Mouse (Mus musculus) kidney, embryonic 15.5 days (tissue): Measurements from ENCODE around the gene Eef1akmt2. TPM values are rescaled to one million over a fixed set of nuclear protein-coding genes. Genes with fewer than 3 reads are reported as not detected.
A peak's percentile ranks its signal among the peaks of the same experiment; 100 is the strongest.

Source experiments
- ATAC-seq: fragments of 200-750 bp; cut with Nextera tagmentation; replicated peaks from 2 replicates; pipeline ENCODE4 v1.8.0; 2017; ENCODE audit warnings: moderate TSS enrichment; ENCODE audit not compliant: low FRiP score
- H3K27ac ChIP-seq: fragments of 300-500 bp; sonication (generic); 2 replicates; pipeline ENCODE4 v1.5.1; 2015; ENCODE audit warnings: mild to moderate bottlenecking, inconsistent platforms
- H3K27me3 ChIP-seq: fragments of 300-500 bp; sonication (generic); 2 replicates; pipeline ENCODE4 v1.6.1; 2015; ENCODE audit warnings: inconsistent platforms
- H3K36me3 ChIP-seq: fragments of 300-500 bp; sonication (generic); 2 replicates; pipeline ENCODE4 v1.6.1; 2015; ENCODE audit warnings: inconsistent platforms
- H3K4me1 ChIP-seq: fragments of 300-500 bp; sonication (generic); 2 replicates; pipeline ENCODE4 v1.6.1; 2015; ENCODE audit warnings: inconsistent platforms
- H3K4me2 ChIP-seq: fragments of 300-500 bp; sonication (generic); 2 replicates; pipeline ENCODE4 v1.6.1; 2015; ENCODE audit warnings: moderate library complexity, mild to moderate bottlenecking, inconsistent platforms
- H3K4me3 ChIP-seq: fragments of 300-500 bp; sonication (generic); replicated peaks from 2 replicates; pipeline ENCODE4 v1.5.1; 2015; ENCODE audit warnings: mild to moderate bottlenecking, inconsistent platforms
- H3K9ac ChIP-seq: fragments of 300-500 bp; sonication (generic); 2 replicates; pipeline ENCODE4 v1.6.1; 2015; ENCODE audit warnings: mild to moderate bottlenecking, inconsistent platforms
- H3K9me3 ChIP-seq: fragments of 300-500 bp; sonication (generic); replicated peaks from 2 replicates; pipeline ENCODE4 v1.6.1; 2016; ENCODE audit warnings: inconsistent platforms
- WGBS: fragments of 180-500 bp; shearing (Covaris S2); methylation state at CpG from one replicate; pipeline ENCODE4 v1.1.7; 2015; ENCODE audit warnings: mixed read lengths; 5-methylcytosine and 5-hydroxymethylcytosine counted together
- polyA plus RNA-seq: library from polyadenylated mRNA; unstranded; fragments of >200 nt; fragmentation: Nextera tagmentation; extraction: Ambion mirVana; gene quantifications from 2 replicates; pipeline ENCODE4 v1.2.1, GENCODE M21; 2015

Eef1akmt2 gene
- 67.9 and 70.8 TPM in 2 replicates for polyA plus RNA-seq

DNA sequence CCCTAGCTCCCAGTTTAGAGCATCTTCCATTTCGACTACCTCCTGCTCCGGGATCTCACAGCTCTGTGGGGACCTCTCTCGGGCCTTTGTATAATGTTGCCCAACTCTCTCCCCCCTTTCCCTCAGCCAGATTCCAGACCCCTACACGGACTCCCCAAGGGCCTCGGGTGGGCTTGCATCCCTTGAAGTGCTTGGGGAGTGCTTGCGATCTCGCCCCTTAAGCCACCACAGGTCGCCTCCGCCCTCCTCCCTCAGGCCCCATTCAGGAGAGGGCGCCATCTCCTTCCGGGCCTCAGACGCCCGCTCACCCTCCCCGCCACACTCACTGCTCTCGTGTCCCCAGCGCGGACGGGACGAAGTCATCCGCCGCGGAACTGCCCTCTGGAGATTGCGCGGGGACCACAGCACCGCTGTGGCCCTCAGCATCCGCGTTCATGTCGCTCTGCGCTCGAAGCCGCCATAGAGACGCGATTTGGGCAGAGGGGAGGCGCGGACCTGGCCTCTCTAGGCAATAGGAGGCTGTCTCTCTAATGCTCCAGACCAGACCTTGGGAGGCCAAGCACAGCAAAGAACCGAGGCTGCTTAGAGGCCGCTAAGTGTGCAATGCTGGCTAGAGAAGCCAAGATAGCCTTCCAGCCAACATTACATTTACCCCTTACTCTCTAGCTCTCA is at the start of gene Eef1akmt2:
Gene Eef1akmt2, minus strand, starts transcription at position 501 of the 672 bp plus-strand sequence.
- Histone ChIP-seq H3K9ac (peak within 1 kb of the TSS; percentile 89), H3K4me3 (peak within 1 kb of the TSS; percentile 86), H3K4me1 (peaks cover 14% of the 10 kb centered on the region), H3K36me3 (peaks cover 31% of the 10 kb centered on the region), H3K9me3 (no peaks in the 10 kb centered on the region), H3K27ac (peak within 1 kb of the TSS; percentile 99), H3K4me2 (peak within 1 kb of the TSS; percentile 65), H3K27me3 (no peaks in the 10 kb centered on the region)
- ATAC-seq: peak; percentile 98
- under 1% methylated on average over 37 of the region's 37 CpGs for WGBS

DNA sequence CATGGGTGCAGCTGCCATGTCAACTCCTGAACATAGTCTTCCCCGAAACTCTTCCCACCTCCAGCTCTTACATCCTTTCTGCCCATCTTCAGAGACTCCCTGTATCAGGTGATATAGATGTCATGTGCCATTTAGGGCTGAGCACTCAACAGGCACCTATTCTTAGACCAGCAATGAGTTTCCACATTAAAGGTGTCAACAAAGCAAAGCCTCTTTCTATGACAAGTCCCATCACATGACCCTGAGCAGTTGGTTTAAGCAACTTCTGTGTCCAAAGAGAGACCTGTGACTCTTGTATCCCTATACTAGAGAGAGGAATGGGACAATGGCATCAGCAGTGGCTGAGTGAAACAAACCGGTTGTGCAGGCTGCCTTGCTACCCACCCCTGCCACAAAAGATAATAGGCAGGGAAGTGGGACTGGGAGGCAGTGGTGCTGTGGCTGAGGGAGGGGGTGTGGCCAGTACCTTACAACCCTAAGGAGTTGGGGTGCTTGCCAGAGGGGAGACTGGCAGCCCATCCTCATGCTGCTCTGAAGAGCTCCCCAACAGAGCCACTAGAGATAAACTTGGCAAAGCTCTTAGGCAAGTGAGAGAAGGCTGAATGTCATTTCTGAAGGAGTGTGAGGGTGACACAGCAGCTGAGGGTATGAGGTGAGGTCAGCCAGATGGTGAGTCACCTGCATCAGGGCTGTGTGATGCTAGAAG is 48.5 kb upstream of the Eef1akmt2 start:
- Histone ChIP-seq H3K4me2 (no peak overlapping the region), H3K27ac (no peak overlapping the region), H3K4me3 (no peak overlapping the region), H3K9me3 (no peaks in the 10 kb centered on the region), H3K4me1 (no peaks in the 10 kb centered on the region), H3K27me3 (no peaks in the 10 kb centered on the region), H3K9ac (no peak overlapping the region), H3K36me3 (no peaks in the 10 kb centered on the region)
- whole genome bisulfite sequencing: 53% methylated on average over 2 of the region's 2 CpGs
- no peak for ATAC-seq

DNA sequence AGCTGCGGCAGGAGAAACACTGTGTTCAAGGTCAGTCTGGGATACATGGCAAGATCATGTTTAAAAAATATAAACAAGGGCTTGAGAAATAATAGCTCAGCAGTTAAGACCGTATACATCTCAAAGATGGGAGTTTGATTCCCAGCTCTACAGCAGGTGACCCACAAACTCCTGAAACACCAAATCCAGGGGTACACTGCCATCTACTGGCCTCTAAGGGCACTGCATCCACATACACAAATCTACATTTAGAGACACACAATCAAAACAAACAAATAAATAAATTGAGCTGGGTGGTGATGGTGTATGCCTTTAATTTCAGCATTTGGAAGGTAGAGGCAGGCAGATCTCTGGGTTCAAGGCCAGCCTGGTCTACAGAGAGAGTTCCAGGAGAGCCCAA is 45.8 kb upstream of the Eef1akmt2 start:
- Histone ChIP-seq H3K36me3 (no peaks in the 10 kb centered on the region), H3K9ac (no peak overlapping the region), H3K27ac (no peak overlapping the region), H3K4me3 (no peak overlapping the region), H3K27me3 (no peaks in the 10 kb centered on the region), H3K4me1 (no peaks in the 10 kb centered on the region), H3K9me3 (no peaks in the 10 kb centered on the region), H3K4me2 (no peak overlapping the region)
- no peak for ATAC-seq
- 91% methylated on average over 2 of the region's 2 CpGs for WGBS

DNA sequence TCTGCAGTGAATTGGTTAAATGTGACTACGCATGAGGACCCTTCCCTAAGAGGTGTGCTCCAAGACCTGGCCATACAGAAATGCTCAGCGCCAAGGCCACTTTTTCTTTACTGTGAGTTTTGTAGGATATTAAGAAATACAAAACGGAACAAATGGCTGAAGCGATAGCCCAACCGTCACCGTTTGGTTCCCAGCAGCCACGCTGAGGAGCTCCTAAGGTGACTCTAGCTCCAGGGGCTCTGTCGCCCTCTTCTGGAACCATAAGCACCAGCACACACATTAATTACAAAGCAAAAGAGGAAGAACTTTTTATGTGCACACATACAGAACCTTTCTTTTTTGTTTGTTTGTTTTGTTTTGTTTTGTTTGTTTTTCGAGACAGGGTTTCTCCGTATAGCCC is 44.8 kb upstream of the Eef1akmt2 start:
- Histone ChIP-seq H3K4me2 (no peak overlapping the region), H3K36me3 (no peaks in the 10 kb centered on the region), H3K4me1 (no peaks in the 10 kb centered on the region), H3K4me3 (no peak overlapping the region), H3K27ac (no peak overlapping the region), H3K27me3 (no peaks in the 10 kb centered on the region), H3K9ac (no peak overlapping the region), H3K9me3 (no peaks in the 10 kb centered on the region)
- no peak for ATAC-seq
- 88% methylated on average over 10 of the region's 10 CpGs for WGBS

DNA sequence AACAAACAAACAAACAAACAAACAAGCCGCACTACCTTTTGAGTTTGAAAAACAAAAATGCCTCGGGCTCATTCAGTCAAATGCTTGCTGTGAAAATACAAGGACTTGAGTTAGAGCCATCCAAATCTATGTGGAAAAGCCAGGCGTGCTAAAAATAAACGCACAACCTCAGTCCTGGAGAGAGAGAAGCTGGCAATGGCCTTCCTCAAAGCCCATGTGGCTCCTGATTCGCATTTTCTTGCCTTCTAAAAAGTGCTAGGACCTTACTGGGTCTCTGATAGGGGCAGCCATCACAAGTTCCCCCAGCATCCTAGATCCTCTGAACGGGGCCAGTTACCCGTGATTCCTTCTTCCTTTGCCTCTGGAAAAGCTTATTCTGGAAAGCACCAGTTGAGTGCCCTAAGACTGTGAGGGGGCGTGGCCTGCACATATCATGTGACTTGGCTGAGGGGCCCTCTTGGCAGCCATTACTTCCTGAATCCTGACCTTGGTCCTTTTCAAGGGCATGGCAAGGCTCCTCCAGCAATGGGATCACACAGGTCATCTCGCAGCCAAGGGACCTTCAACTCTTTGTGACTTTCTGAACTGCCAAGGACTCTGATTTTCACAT is 43.8 kb upstream of the Eef1akmt2 start:
- Histone ChIP-seq H3K36me3 (no peaks in the 10 kb centered on the region), H3K4me1 (no peaks in the 10 kb centered on the region), H3K27me3 (no peaks in the 10 kb centered on the region), H3K4me2 (no peak overlapping the region), H3K9me3 (no peaks in the 10 kb centered on the region), H3K4me3 (no peak overlapping the region), H3K9ac (no peak overlapping the region), H3K27ac (no peak overlapping the region)
- no peak for ATAC-seq
- WGBS: 90% methylated on average over 9 of the region's 9 CpGs

DNA sequence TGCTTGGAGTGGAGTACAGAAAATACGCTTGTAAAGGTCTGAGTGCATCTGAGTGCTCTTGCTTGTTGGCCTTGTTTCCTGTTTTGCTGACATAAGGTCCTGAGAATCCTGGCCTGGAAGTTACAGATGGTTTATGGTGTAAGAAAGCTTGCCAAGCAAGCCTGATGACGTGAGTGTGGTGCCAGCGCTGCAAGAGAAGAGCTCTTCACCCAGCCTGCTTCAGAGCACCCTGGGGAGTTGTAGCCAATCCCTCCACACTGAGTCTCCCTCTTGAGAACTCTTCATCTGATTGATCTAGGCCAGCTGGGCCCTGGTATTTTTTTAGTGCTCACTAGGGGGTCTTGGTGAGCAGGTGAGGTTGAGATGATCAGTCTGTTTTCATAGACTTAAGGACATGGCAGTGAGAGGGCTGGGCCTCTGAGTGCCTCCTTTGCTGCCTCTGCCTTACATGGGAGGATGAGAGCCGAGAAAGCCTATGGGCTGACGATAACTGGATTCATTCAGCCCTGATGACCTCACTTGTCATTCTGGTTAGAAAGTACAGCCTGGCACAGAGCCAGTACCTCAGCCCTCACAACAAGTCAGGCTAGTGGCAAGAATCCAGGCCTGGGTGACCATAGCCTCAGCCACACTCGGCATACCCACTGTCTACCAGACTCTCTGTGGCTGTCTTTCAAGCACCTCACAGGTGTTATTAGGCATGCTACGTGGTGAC is 42.5 kb upstream of the Eef1akmt2 start:
- Histone ChIP-seq H3K36me3 (no peaks in the 10 kb centered on the region), H3K4me3 (no peak overlapping the region), H3K27me3 (no peaks in the 10 kb centered on the region), H3K4me2 (no peak overlapping the region), H3K9ac (no peak overlapping the region), H3K9me3 (no peaks in the 10 kb centered on the region), H3K27ac (no peak overlapping the region), H3K4me1 (no peaks in the 10 kb centered on the region)
- ATAC-seq: no peak
- 68% methylated on average over 7 of the region's 7 CpGs for WGBS

DNA sequence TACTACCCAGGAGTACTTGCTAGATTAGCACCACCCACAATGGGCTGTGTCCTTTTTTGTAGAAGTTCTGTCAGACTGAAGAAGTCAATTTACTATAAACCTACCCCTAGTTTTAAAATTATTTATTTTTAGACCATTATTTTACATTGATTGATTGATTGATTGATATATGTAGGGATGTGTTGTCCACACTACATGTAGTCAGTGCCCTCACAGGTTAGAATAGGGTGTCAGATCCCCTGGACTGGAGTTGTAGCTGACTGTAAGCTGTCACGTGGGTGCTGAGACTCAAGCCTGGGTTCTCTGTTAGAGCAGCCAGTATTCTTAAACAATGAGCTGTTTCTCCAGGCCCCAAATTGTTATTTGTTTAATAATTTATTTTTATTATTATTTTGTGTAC is 40.9 kb upstream of the Eef1akmt2 start:
- H3K9ac ChIP-seq: no peak overlapping the region
- H3K36me3 ChIP-seq: no peaks in the 10 kb centered on the region
- no peak overlapping the region for H3K4me3 ChIP-seq
- no peaks in the 10 kb centered on the region for H3K9me3 ChIP-seq
- 87% methylated on average over 1 of the region's 1 CpGs for WGBS
- H3K27me3 ChIP-seq: no peaks in the 10 kb centered on the region
- H3K27ac ChIP-seq: no peak overlapping the region
- no peaks in the 10 kb centered on the region for H3K4me1 ChIP-seq
- no peak overlapping the region for H3K4me2 ChIP-seq
- no peak for ATAC-seq

DNA sequence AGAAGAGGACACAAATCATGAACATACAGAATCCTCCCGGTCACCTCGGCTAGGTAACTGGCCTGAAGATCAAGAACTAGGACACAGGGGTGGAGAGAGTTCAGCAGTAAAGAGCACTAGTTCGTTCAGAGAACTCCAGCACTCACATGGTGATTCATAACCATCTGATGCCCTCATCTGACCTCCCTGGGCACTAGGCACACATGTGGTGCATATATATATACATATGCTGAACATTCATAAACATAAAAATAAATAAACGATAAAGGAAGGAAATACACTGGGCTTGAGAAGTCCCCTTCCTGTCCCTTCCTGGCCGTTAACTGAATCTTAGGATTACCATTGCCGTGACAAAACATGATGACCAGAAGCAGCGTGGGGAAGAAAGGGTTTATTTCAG is 40.3 kb upstream of the Eef1akmt2 start:
- Histone ChIP-seq H3K4me1 (no peaks in the 10 kb centered on the region), H3K27me3 (no peaks in the 10 kb centered on the region), H3K4me2 (no peak overlapping the region), H3K27ac (no peak overlapping the region), H3K36me3 (no peaks in the 10 kb centered on the region), H3K9ac (no peak overlapping the region), H3K9me3 (no peaks in the 10 kb centered on the region), H3K4me3 (no peak overlapping the region)
- no peak for ATAC-seq
- WGBS: 50% methylated on average over 7 of the region's 7 CpGs

DNA sequence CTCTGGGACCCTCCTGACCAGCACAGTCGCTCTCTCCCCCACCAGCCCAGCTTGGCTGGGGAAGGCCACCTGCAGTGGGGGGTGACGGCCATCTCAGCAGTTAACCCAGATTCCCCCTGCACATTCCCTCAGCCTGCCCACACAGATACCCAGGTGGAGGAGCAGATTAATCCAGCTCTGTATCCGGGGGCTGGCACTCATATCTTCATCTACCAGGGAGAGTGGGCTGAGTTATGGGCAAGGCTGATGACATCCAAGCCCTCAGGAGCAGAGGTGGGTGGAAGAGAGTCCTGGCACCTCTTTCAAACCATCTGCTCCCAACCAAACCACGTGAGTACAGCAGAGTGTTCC is 39.8 kb upstream of the Eef1akmt2 start:
- no peaks in the 10 kb centered on the region for H3K9me3 ChIP-seq
- ATAC-seq: 0 out of 2 replicates have a peak, but pooled peaks have one; percentile 15
- H3K27me3 ChIP-seq: no peaks in the 10 kb centered on the region
- H3K4me2 ChIP-seq: no peak overlapping the region
- H3K4me1 ChIP-seq: peaks cover 2% of the 10 kb centered on the region; the same call in 1 of the 2 replicates
- H3K36me3 ChIP-seq: no peaks in the 10 kb centered on the region
- 54% methylated on average over 4 of the region's 4 CpGs for WGBS
- no peak overlapping the region for H3K9ac ChIP-seq
- no peak overlapping the region for H3K27ac ChIP-seq
- no peak overlapping the region for H3K4me3 ChIP-seq

DNA sequence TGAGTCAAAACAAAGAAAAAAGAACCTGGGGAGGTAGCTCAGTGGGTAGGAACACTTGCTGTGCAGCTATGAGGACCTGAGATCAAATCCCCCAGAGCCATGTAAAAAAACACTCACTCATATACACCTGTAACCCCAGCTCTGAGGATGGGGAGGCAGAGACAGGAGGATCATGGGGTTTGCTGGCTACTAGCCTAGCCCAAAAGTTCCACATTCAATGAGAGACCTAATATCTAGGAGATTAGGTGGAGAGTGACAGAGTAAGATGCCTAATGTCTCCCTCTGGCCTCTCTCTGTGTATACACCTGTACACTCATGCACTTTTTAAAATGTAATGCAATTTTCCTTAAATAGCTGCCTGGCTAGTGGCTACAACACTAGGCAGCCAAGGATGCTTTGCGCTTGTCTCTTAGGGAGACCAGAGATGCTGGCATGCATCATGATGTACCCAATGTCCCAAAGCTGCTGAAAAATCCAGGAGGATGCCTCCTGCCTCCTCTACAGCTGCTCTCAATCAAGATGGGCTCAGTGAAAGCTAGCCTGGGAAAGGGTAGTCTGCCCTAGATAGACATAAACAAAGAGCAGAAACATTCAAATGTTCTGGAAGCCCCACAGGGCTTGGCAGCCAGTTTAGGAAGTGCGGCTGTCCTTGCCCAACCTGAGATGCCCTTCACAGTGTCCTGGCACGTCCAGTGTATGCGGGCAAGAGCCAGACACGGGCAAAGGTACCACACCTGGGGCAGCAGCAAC is 39.3 kb upstream of the Eef1akmt2 start:
- Histone ChIP-seq H3K27ac (no peak overlapping the region), H3K4me3 (no peak overlapping the region), H3K4me1 (peaks cover 5% of the 10 kb centered on the region; the same call in 1 of the 2 replicates), H3K36me3 (no peaks in the 10 kb centered on the region), H3K9me3 (no peaks in the 10 kb centered on the region), H3K27me3 (no peaks in the 10 kb centered on the region), H3K4me2 (no peak overlapping the region), H3K9ac (no peak overlapping the region)
- ATAC-seq: no peak
- WGBS: 88% methylated on average over 5 of the region's 5 CpGs

DNA sequence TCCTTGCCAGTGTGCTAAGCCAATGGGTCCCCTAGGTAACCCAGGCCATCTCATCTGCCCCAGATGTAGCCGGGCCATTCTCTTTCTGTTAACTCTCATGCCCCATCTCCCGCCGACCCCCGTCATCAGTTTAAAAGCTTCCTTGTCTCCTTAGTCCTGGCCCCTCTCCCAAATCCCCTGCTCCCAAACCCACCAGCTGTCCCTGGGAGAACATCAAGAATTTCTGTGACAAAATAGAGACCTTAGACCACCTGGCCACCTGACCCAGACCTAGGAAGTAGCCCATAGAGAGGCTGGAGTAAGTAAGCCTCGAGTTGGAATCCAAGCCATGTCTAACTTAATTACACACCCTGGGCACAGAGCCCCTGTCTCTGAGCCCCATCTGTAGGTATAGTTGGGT is 37.7 kb upstream of the Eef1akmt2 start:
- H3K9me3 ChIP-seq: no peaks in the 10 kb centered on the region
- H3K4me1 ChIP-seq: peaks cover 6% of the 10 kb centered on the region; the same call in 1 of the 2 replicates
- H3K36me3 ChIP-seq: peaks cover 5% of the 10 kb centered on the region
- H3K9ac ChIP-seq: no peak overlapping the region
- no peak overlapping the region for H3K27ac ChIP-seq
- no peaks in the 10 kb centered on the region for H3K27me3 ChIP-seq
- no peak overlapping the region for H3K4me3 ChIP-seq
- no peak overlapping the region for H3K4me2 ChIP-seq
- ATAC-seq: no peak
- WGBS: 90% methylated on average over 5 of the region's 5 CpGs
